Mouse (Mus musculus): ENCODE measurements at regions not wholly inside any gene's neighbourhood (a gene's known extent, or its start where the extent isn't known, plus 50 kb on each side); places are given as distances from the start of the nearest gene placed in this dataset.
"Not testable (repeated sequence)": the region's sequence is repeated elsewhere in the genome, so short reads cannot be mapped to it uniquely, and the experiment has no call there.

DNA sequence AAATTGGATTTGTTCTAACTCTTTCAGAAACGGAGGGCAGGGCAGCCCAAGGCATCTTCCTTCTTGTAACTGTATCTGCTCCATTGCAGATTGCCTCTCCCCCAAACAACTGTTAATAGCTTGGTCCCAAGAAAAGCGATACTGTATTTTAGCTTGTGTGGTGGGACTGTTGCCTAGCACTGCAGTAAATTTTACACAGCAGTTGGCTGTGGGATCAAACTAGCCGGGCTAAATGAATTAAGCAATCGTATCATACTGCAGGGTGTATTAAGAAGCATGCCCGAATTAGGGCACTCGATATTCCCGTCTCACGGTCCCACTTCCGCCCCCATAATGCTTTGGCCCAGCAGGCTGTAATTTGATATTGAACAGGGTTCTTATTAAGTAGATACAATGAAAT lies 210.2 kb upstream of the 1700056E22Rik start:
- H3K27me3 ChIP-seq, result no peaks in the 10 kb centered on the region
- no peak overlapping the region; the same call in 1 of the 2 replicates for H3K27ac ChIP-seq
- H3K36me3 ChIP-seq, result no peaks in the 10 kb centered on the region
- WGBS, result 52% methylated on average over 9 of the region's 9 CpGs
- no peaks in the 10 kb centered on the region for H3K9me3 ChIP-seq
- no peak overlapping the region for H3K9ac ChIP-seq
- ATAC-seq (ENCODE audit: borderline replicate concordance, extremely low read depth, low FRiP score, low TSS enrichment), result no peak
- H3K4me1 ChIP-seq, result no peaks in the 10 kb centered on the region
- H3K4me3 ChIP-seq, result no peak overlapping the region
- peak overlapping the region; percentile 41 for H3K4me2 ChIP-seq

DNA sequence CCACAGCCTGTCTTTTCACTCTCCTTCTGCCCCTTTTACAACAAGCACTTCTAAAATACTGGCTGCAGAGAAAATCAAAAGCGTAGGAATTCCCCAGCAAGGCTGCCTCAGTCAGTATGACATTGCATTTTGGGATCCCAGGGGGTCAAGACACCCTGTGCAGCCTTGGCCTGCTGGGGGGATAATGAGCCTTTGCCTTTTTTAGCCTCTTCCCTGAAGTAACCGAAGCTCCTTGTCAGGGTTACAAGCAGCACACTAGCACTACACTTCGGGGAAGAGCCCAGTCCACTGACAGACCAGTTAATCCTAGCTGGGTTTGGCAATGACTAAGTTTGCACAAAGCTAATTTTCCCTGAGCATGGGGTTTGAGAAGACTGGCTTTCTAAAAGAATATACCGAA lies 207.7 kb upstream of the 1700056E22Rik start:
- Histone ChIP-seq H3K27ac (no peak overlapping the region), H3K4me1 (no peaks in the 10 kb centered on the region), H3K9me3 (no peaks in the 10 kb centered on the region), H3K4me2 (no peak overlapping the region), H3K9ac (no peak overlapping the region), H3K27me3 (no peaks in the 10 kb centered on the region), H3K4me3 (no peak overlapping the region), H3K36me3 (no peaks in the 10 kb centered on the region)
- ATAC-seq (ENCODE audit: borderline replicate concordance, extremely low read depth, low FRiP score, low TSS enrichment), result no peak
- 60% methylated on average over 4 of the region's 4 CpGs for WGBS

- Histone ChIP-seq H3K4me1 (no peaks in the 10 kb centered on the region; the same call in 1 of the 2 replicates), H3K4me2 (peak overlapping the region; percentile 54), H3K27ac (no peak overlapping the region), H3K9ac (peak overlapping the region; percentile 19; the same call in 1 of the 2 replicates), H3K4me3 (peak overlapping the region; percentile 25), H3K27me3 (peaks cover 6% of the 10 kb centered on the region; the same call in 1 of the 2 replicates), H3K36me3 (no peaks in the 10 kb centered on the region), H3K9me3 (no peaks in the 10 kb centered on the region)
- peak; percentile 59; the same call in 1 of the 2 replicates for ATAC-seq (ENCODE audit: borderline replicate concordance, extremely low read depth, low FRiP score, low TSS enrichment)
- 18% methylated on average over 25 of the region's 25 CpGs for WGBS
Measured at GRCm38 (mm10) chr1:184235131-184235983, 201.3 kb upstream of the 1700056E22Rik start.

GRCm38 (mm10) chr1:184234320-184234988 lies 200.4 kb upstream of the 1700056E22Rik start:
- Histone ChIP-seq H3K27me3 (peaks cover 6% of the 10 kb centered on the region; the same call in 1 of the 2 replicates), H3K36me3 (no peaks in the 10 kb centered on the region), H3K27ac (no peak overlapping the region), H3K4me3 (no peak overlapping the region), H3K4me2 (no peak overlapping the region), H3K9ac (no peak overlapping the region), H3K9me3 (no peaks in the 10 kb centered on the region), H3K4me1 (no peaks in the 10 kb centered on the region; the same call in 1 of the 2 replicates)
- 56% methylated on average over 8 of the region's 8 CpGs for WGBS
- ATAC-seq (ENCODE audit: borderline replicate concordance, extremely low read depth, low FRiP score, low TSS enrichment), result no peak

DNA sequence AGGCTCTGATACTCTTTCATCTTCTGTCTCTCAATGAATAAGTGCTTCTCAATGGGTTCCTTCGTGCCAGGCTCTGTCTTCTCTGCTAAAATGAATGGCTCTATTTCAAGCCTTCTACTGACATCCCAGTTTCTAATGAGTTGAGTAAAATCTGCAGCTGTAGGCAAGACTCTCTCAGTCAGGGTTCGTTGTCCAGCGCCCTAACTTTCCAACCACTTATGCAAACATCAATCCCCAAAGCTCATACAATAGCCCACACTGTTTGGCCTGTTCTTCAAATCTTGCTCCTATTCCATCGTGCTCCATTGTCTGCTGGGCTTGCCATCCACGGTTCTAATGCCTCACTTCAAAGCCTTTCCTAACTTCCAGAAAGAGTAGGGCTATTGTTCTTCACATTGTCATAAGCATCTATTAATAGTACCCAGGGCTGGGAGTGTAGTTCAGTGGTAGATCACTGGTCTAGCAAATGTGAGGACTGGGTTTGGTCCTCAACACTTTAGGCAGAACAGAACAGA lies 199.7 kb upstream of the 1700056E22Rik start:
- no peak overlapping the region for H3K4me3 ChIP-seq
- no peak overlapping the region for H3K27ac ChIP-seq
- no peaks in the 10 kb centered on the region for H3K36me3 ChIP-seq
- no peak for ATAC-seq (ENCODE audit: borderline replicate concordance, extremely low read depth, low FRiP score, low TSS enrichment)
- H3K9ac ChIP-seq, result no peak overlapping the region
- no peak overlapping the region for H3K4me2 ChIP-seq
- no peaks in the 10 kb centered on the region; the same call in 1 of the 2 replicates for H3K4me1 ChIP-seq
- no peaks in the 10 kb centered on the region for H3K9me3 ChIP-seq
- peaks cover 6% of the 10 kb centered on the region; the same call in 1 of the 2 replicates for H3K27me3 ChIP-seq
- 58% methylated on average over 5 of the region's 5 CpGs for WGBS

DNA sequence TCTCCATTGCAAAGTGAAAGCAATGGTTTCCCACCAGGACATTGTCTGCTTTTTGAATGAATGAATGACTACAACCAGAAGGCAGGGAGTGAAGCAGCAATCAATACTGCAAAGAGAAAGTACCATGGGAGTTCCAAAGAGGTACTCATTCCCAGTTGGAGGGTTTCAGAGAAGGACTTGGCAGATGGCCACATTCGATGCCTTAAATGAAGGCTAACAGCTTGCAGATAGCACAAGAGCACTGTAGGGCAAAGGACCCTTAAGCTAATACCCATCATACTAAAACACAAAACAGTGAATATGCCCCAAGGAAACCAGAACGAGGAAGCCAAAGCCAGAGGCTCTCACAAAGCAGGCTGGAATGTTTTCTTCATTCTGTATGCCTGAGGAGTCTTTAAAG lies 188.2 kb upstream of the 1700056E22Rik start:
- no peak overlapping the region for H3K9ac ChIP-seq
- H3K4me3 ChIP-seq, result no peak overlapping the region
- peak overlapping the region; percentile 7; the same call in 1 of the 2 replicates for H3K4me2 ChIP-seq
- peak; percentile 33; the same call in 1 of the 2 replicates for ATAC-seq (ENCODE audit: borderline replicate concordance, extremely low read depth, low FRiP score, low TSS enrichment)
- H3K27ac ChIP-seq, result no peak overlapping the region
- peaks cover 12% of the 10 kb centered on the region for H3K4me1 ChIP-seq
- H3K27me3 ChIP-seq, result no peaks in the 10 kb centered on the region
- WGBS, result 10% methylated on average over 2 of the region's 2 CpGs
- no peaks in the 10 kb centered on the region for H3K36me3 ChIP-seq
- no peaks in the 10 kb centered on the region for H3K9me3 ChIP-seq

DNA sequence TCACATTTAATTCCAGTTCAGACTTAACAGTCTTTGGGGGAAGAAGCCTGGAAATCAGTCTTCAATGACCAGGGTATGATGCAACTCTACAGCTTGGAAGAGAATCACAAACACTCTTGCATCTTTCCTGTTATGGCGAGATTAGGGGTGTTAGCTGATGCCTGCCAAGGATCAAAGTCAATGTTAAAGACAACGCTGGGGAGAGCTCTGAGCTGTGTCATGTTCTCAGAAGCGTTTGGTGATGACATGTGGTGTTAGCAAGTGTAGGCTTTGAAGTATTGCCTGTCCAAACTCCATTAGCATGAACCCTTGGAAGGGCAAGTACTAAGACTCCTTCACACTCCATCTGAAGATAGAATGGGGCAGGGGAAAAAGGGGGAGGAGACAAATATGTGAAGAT lies 187.7 kb upstream of the 1700056E22Rik start:
- 17% methylated on average over 3 of the region's 3 CpGs for WGBS
- Histone ChIP-seq H3K4me1 (peaks cover 12% of the 10 kb centered on the region), H3K27ac (no peak overlapping the region), H3K36me3 (no peaks in the 10 kb centered on the region), H3K4me3 (no peak overlapping the region), H3K9me3 (no peaks in the 10 kb centered on the region), H3K4me2 (peak overlapping the region; percentile 7; the same call in 1 of the 2 replicates), H3K27me3 (no peaks in the 10 kb centered on the region), H3K9ac (no peak overlapping the region)
- peak; percentile 96 for ATAC-seq (ENCODE audit: borderline replicate concordance, extremely low read depth, low FRiP score, low TSS enrichment)

GRCm38 (mm10) chr1:184197272-184197671 lies 163.2 kb upstream of the 1700056E22Rik start:
- H3K9ac ChIP-seq, result no peak overlapping the region
- no peaks in the 10 kb centered on the region for H3K4me1 ChIP-seq
- H3K27me3 ChIP-seq, result no peaks in the 10 kb centered on the region
- no peaks in the 10 kb centered on the region for H3K9me3 ChIP-seq
- H3K4me2 ChIP-seq, result no peak overlapping the region
- ATAC-seq (ENCODE audit: borderline replicate concordance, extremely low read depth, low FRiP score, low TSS enrichment), result no peak
- no peak overlapping the region for H3K27ac ChIP-seq
- 89% methylated on average over 4 of the region's 4 CpGs for WGBS
- no peaks in the 10 kb centered on the region for H3K36me3 ChIP-seq
- H3K4me3 ChIP-seq, result no peak overlapping the region

- Histone ChIP-seq H3K9ac (no peak overlapping the region), H3K4me3 (no peak overlapping the region), H3K4me2 (no peak overlapping the region), H3K9me3 (no peaks in the 10 kb centered on the region), H3K4me1 (no peaks in the 10 kb centered on the region), H3K27ac (no peak overlapping the region), H3K36me3 (no peaks in the 10 kb centered on the region), H3K27me3 (no peaks in the 10 kb centered on the region)
- WGBS, result 77% methylated on average over 3 of the region's 3 CpGs
- ATAC-seq (ENCODE audit: borderline replicate concordance, extremely low read depth, low FRiP score, low TSS enrichment), result no peak
Measured at GRCm38 (mm10) chr1:184191325-184191724, 157.2 kb upstream of the 1700056E22Rik start.

DNA sequence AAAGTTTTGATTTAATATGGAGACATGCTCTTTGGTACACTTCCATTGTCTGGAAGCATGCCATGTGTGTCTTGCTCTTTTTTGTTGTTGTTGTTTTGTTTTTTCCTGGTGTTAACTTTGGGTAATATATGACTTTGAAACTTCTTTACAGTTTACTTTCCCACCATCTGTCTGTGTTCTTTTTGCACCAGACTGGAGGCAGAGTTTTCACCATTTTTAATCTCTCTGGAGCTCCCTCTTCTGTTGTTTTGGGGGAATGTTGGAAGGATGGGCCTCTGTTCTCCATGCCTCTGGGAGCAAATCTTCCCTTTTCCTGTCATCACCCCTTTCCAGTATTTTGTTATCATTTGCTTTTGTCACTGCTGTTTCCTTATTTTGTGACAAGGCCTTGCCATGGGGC lies 153.5 kb upstream of the 1700056E22Rik start:
- Histone ChIP-seq H3K9ac (no peak overlapping the region), H3K9me3 (no peaks in the 10 kb centered on the region), H3K4me1 (no peaks in the 10 kb centered on the region), H3K27ac (no peak overlapping the region), H3K27me3 (no peaks in the 10 kb centered on the region), H3K4me3 (no peak overlapping the region), H3K4me2 (no peak overlapping the region), H3K36me3 (no peaks in the 10 kb centered on the region)
- no peak for ATAC-seq (ENCODE audit: borderline replicate concordance, extremely low read depth, low FRiP score, low TSS enrichment)

- no peaks in the 10 kb centered on the region for H3K9me3 ChIP-seq
- no peak overlapping the region for H3K27ac ChIP-seq
- H3K4me2 ChIP-seq, result no peak overlapping the region
- ATAC-seq (ENCODE audit: borderline replicate concordance, extremely low read depth, low FRiP score, low TSS enrichment), result no peak
- H3K9ac ChIP-seq, result no peak overlapping the region
- H3K4me1 ChIP-seq, result no peaks in the 10 kb centered on the region
- no peaks in the 10 kb centered on the region for H3K27me3 ChIP-seq
- WGBS, result 77% methylated on average over 4 of the region's 4 CpGs
- H3K4me3 ChIP-seq, result no peak overlapping the region
- H3K36me3 ChIP-seq, result no peaks in the 10 kb centered on the region
Measured at GRCm38 (mm10) chr1:184182163-184182562, 148.1 kb upstream of the 1700056E22Rik start.

DNA sequence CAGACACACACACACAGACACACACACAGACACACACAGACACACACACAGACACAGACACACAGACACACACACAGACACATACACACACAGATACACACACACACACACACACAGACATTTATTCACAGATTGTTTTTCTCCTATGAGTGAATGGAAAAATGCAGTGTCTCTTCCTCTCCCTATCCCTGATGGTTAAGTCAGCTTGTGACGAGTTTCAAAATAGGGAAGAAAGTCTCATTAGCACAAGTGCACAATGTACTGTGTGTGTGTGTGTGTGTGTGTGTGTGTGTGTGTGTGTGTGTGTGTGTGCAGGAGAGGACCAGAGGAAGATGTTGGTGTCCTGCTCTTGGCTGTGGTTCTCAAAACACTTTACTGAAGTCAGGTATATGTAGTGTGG lies 140.3 kb upstream of the 1700056E22Rik start:
- 73% methylated on average over 1 of the region's 1 CpGs for WGBS
- H3K27ac ChIP-seq; H3K4me3 ChIP-seq; H3K4me2 ChIP-seq; H3K9me3 ChIP-seq; H3K36me3 ChIP-seq; H3K27me3 ChIP-seq; H3K4me1 ChIP-seq; ATAC-seq (ENCODE audit: borderline replicate concordance, extremely low read depth, low FRiP score, low TSS enrichment); H3K9ac ChIP-seq: not testable (repeated sequence)

Measured in lung, embryonic 15.5 days (tissue).